Mouse (Mus musculus) intestine, postnatal 0 days (tissue): Measurements from ENCODE around the gene Fam110a. TPM values are rescaled to one million over a fixed set of nuclear protein-coding genes. Genes with fewer than 3 reads are reported as not detected.
A peak's percentile ranks its signal among the peaks of the same experiment; 100 is the strongest.

ENCODE experiments used
- ATAC-seq: fragments of 200-750 bp; cut with Nextera tagmentation; 2 replicates; pipeline ENCODE4 v1.8.0; 2017; ENCODE audit warnings: mild to moderate bottlenecking, moderate TSS enrichment, moderate library complexity
- H3K27ac ChIP-seq: fragments of 300-500 bp; sonication (generic); 2 replicates; pipeline ENCODE4 v1.5.1; 2014; ENCODE audit warnings: mild to moderate bottlenecking, low read depth, low read length, moderate library complexity
- H3K27me3 ChIP-seq: fragments of 300-500 bp; sonication (generic); replicated peaks from 2 replicates; pipeline ENCODE4 v1.6.1; 2014; ENCODE audit warnings: low read length, mixed read lengths; ENCODE audit not compliant: control insufficient read depth, insufficient read depth
- H3K36me3 ChIP-seq: fragments of 300-500 bp; sonication (generic); 2 replicates; pipeline ENCODE4 v1.6.1; 2014; ENCODE audit warnings: mild to moderate bottlenecking, moderate library complexity; ENCODE audit not compliant: control insufficient read depth, insufficient read depth
- H3K4me1 ChIP-seq: fragments of 300-500 bp; sonication (generic); replicated peaks from 2 replicates; pipeline ENCODE4 v1.6.1; 2014; ENCODE audit warnings: antibody characterized with exemption, low read length, mixed read lengths; ENCODE audit not compliant: control insufficient read depth, insufficient read depth
- H3K4me2 ChIP-seq: fragments of 300-500 bp; sonication (generic); replicated peaks from 2 replicates; pipeline ENCODE4 v1.6.1; 2014; ENCODE audit warnings: low read depth, mild to moderate bottlenecking, moderate library complexity
- H3K4me3 ChIP-seq: fragments of 300-500 bp; sonication (generic); 2 replicates; pipeline ENCODE4 v1.5.1; 2014; ENCODE audit warnings: low read depth, low read length
- H3K9ac ChIP-seq: fragments of 300-500 bp; sonication (generic); 2 replicates; pipeline ENCODE4 v1.6.1; 2014; ENCODE audit warnings: mild to moderate bottlenecking, low read depth, low read length
- H3K9me3 ChIP-seq: fragments of 300-500 bp; sonication (generic); 2 replicates; pipeline ENCODE4 v1.6.1; 2016; ENCODE audit warnings: mixed run types; ENCODE audit not compliant: control insufficient read depth
- CTCF ChIP-seq: sonication (generic); IDR thresholded peaks from 2 replicates; pipeline ENCODE4 v1.5.1; 2016; ENCODE audit warnings: low read depth, mild to moderate bottlenecking, control low read depth, antibody characterized with exemption, moderate library complexity
- WGBS: fragments of 180-500 bp; shearing (Covaris S2); extraction: QIAGEN DNeasy Blood & Tissue Kit; methylation state at CpG from one replicate; pipeline ENCODE4 v1.1.7; 2014; 5-methylcytosine and 5-hydroxymethylcytosine counted together
- polyA plus RNA-seq: library from polyadenylated mRNA; unstranded; fragments of >200 nt; fragmentation: Nextera tagmentation; extraction: Ambion mirVana; gene quantifications from 2 replicates; pipeline ENCODE4 v1.2.1, GENCODE M21; 2015

The Fam110a gene
- polyA plus RNA-seq = 14.5 and 14.9 TPM in 2 replicates

DNA sequence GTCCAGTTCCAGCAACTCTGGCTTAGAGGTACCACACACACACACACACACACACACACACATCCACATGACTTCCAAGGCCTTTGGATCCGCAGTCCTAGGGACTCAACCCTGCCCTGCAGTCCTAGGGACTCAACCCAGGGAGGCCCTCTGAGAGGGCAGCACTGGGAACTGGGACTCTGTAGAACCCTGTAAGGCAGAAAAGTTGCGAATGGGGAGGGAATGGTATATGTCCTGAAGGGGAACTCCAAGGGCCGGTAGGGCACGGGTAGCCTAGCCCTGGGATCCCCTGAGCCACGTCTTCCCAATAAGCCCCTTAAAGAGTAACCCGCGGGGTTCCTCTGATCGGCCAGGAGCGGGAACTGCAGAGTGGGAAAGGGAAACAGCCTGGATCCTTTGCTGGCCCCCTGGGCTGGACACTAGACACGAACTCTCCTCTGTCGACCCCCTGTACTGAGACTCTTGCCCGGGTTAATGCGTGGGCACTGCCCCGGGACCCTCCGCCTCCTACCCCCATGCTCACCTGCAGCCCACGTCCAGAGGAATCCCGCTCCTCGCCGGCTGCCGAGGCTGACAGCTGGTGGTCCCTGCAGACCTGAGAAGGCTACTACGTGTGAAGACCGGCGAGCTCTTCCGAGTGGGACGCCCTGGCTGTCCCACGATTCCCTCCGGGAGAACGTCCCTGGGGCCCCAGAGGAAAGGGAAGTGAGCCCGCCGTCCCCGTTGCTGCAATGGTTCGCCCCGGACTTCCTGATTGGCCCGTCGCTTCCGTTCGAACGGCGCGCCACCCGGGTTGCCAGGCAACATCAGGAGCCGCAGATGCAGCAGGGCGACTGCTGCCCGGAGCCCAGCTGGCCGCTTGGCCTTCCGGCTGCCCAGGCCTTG is at the start of gene Fam110a:
Fam110a (minus strand) TSS at position 750 of the 885 bp plus-strand sequence.
- ATAC-seq = peak; percentile 83
- H3K9me3 ChIP-seq = no peaks in the 10 kb centered on the region
- no peaks in the 10 kb centered on the region for H3K27me3 ChIP-seq
- H3K36me3 ChIP-seq = no peaks in the 10 kb centered on the region
- peak within 1 kb of the TSS; percentile 77 for H3K27ac ChIP-seq
- peak within 1 kb of the TSS; percentile 83 for H3K4me2 ChIP-seq
- 1% methylated on average over 43 of the region's 46 CpGs for WGBS
- TF ChIP-seq CTCF = no peak
- H3K4me1 ChIP-seq = peaks cover 13% of the 10 kb centered on the region
- H3K4me3 ChIP-seq = peak within 1 kb of the TSS; percentile 68
- H3K9ac ChIP-seq = peak within 1 kb of the TSS; percentile 65

DNA sequence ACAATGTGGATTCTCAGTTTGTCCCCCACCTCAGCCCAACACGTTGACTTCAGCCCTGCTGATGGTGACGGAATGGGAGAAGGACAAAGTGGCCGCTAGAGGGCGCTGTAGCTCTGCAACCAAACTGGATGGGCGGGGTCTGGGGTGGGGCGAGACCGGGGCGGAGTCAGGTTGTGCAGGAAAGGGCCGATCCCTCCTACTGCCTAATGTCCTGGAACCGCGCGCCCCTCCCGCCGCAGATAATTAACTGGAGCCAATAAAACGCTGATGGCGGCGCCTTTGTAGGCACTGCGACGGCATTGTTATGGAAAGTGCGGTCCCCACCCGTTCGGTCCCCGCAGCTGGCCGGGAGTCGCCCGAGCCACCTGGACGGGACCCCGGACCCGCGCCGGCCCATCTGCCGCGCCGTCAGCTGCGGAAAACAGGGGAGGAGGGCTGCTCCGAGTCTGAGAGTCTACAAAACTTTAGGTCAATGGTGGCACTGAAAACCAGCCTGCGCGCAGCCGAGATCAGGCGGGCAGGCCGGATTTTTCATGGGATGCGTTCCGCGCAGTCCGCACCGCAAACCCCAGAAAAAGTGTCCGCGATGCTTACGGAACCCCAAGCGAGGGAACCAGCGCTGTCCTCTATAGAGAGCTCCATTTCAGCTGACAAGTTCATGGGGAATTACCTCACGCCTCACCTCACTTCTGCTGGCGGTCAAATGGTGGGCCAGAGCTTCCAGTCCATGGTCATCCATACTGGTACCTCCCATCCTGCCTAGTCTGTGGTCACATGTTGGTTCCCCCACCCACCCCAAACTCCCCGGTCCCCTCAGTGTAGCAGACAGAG is 49.4 kb upstream of the Fam110a start:
- H3K4me3 ChIP-seq = peak overlapping the region; percentile 57
- H3K27me3 ChIP-seq = peaks cover 22% of the 10 kb centered on the region; the same call in 1 of the 2 replicates
- 1% methylated on average over 54 of the region's 54 CpGs for WGBS
- no peaks in the 10 kb centered on the region for H3K4me1 ChIP-seq
- no peak overlapping the region for H3K9ac ChIP-seq
- peak overlapping the region; percentile 97 for H3K4me2 ChIP-seq
- H3K9me3 ChIP-seq = no peaks in the 10 kb centered on the region
- ATAC-seq = peak; percentile 92
- H3K27ac ChIP-seq = no peak overlapping the region
- TF ChIP-seq CTCF = peak; percentile 98
- no peaks in the 10 kb centered on the region for H3K36me3 ChIP-seq

DNA sequence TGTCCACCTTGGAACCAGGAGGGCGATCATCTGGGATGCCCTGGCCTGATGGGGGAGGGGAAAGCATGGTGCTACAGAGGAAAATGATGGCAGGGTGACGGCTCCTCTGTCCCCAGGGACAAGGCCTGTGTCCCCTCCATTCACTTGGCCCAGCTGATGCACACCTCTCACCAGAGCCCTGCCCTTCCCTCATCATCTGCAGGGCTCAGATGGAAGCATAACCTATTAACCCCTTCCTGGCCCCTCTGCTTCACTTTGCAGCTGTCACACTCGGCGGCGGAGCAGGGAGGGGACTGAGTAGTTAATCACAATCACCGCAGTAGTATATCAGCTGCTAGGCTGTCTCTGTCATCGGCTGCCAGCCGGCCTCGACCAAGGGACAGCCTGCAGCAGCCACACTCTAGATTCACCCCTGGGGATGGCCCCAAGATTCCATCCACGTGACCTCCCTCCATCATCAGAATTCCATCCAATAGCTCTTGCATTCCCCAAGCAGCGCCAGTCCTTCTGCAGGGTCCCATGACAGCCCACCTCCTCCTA is 44.9 kb upstream of the Fam110a start:
- peaks cover 9% of the 10 kb centered on the region; the same call in 1 of the 2 replicates for H3K27me3 ChIP-seq
- ATAC-seq = no peak
- H3K4me1 ChIP-seq = no peaks in the 10 kb centered on the region
- TF ChIP-seq CTCF = no peak
- H3K4me2 ChIP-seq = no peak overlapping the region
- WGBS = 55% methylated on average over 11 of the region's 11 CpGs
- H3K36me3 ChIP-seq = no peaks in the 10 kb centered on the region
- no peak overlapping the region for H3K4me3 ChIP-seq
- H3K9ac ChIP-seq = no peak overlapping the region
- no peak overlapping the region for H3K27ac ChIP-seq
- no peaks in the 10 kb centered on the region for H3K9me3 ChIP-seq

DNA sequence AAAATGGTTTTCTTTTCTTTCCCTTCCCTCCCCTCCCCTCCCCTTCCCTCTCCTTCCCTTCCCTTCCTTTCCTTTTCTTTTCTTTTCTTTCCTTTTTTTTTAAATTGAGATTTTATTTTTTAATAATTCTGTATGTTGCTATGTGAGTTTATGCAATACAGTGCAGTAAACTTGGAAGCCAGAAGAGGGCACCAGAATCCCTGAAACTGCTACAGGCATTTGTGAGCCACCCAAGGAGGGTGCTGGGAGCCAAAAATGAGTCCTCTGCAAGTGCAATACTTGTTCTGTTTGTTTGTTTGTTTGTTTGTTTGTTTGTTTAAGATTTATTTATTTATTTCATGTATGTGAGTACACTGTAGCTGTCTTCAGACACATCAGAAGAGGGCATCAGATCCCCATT is 42.0 kb upstream of the Fam110a start:
- Histone ChIP-seq H3K4me3 (no peak overlapping the region), H3K9me3 (no peaks in the 10 kb centered on the region), H3K4me1 (no peaks in the 10 kb centered on the region), H3K36me3 (no peaks in the 10 kb centered on the region), H3K4me2 (no peak overlapping the region), H3K27me3 (no peaks in the 10 kb centered on the region; the same call in 1 of the 2 replicates), H3K27ac (no peak overlapping the region), H3K9ac (no peak overlapping the region)
- peak; percentile 26; the same call in 1 of the 2 replicates for TF ChIP-seq CTCF
- ATAC-seq = no peak

DNA sequence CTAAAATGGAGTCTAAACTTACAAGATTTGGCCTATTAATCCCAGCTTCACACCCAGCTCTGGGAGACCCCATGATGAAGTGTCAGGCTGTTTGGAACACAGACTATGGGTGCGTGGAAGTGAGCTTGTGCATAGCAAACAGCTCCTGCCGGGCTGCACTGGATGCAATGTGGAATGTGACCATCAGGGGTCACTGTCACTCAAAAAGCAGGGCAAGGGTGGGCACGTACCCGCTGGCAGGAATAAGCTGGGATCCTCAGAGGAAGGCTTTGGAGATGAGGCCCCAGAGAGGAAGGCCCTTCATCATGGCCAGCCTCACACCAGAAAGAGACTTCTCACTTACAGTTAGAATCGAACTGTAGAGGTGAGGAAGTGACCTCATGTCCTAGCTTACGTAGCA is 40.2 kb upstream of the Fam110a start:
- no peak overlapping the region for H3K27ac ChIP-seq
- TF ChIP-seq CTCF = peak; percentile 80
- no peaks in the 10 kb centered on the region for H3K4me1 ChIP-seq
- WGBS = 23% methylated on average over 6 of the region's 6 CpGs
- H3K9ac ChIP-seq = no peak overlapping the region
- H3K4me2 ChIP-seq = no peak overlapping the region
- H3K9me3 ChIP-seq = no peaks in the 10 kb centered on the region
- no peak for ATAC-seq
- no peaks in the 10 kb centered on the region for H3K36me3 ChIP-seq
- H3K4me3 ChIP-seq = no peak overlapping the region
- H3K27me3 ChIP-seq = no peaks in the 10 kb centered on the region

DNA sequence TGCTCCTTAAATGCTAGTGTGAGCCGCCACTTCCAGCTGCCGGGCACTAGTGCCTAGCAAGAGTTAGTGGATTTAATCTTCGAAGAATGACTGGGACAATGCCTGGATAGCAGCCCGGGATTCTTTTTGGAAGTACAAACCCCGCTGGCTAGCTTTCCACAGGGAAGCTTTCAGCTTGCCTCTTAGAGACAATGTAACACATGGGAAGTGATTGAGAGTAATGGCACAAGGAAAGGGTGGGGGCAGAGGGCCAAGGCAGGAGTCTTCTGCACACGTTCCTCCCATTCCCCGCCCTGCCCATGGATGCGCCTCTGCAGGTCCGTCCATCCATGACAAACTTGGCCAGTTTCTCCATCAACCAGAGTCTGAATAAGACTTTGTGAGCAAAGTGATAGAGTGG is 36.6 kb upstream of the Fam110a start:
- Histone ChIP-seq H3K4me2 (no peak overlapping the region), H3K9ac (no peak overlapping the region), H3K4me3 (no peak overlapping the region), H3K36me3 (no peaks in the 10 kb centered on the region), H3K9me3 (no peaks in the 10 kb centered on the region), H3K4me1 (no peaks in the 10 kb centered on the region; the same call in 1 of the 2 replicates), H3K27me3 (no peaks in the 10 kb centered on the region), H3K27ac (no peak overlapping the region)
- TF ChIP-seq CTCF = no peak
- WGBS = 75% methylated on average over 9 of the region's 9 CpGs
- no peak for ATAC-seq
